Mouse (Mus musculus) heart, embryonic 14.5 days (tissue): Measurements from ENCODE around the gene Phf20. TPM values are rescaled to one million over a fixed set of nuclear protein-coding genes. Genes with fewer than 3 reads are reported as not detected.

ENCODE experiments used
- ATAC-seq: fragments of 200-750 bp; cut with Nextera tagmentation; 2 replicates; pipeline ENCODE4 v1.8.0; 2017; ENCODE audit warnings: low read depth, moderate TSS enrichment; ENCODE audit not compliant: insufficient number of reproducible peaks, insufficient read depth, low FRiP score
- H3K27ac ChIP-seq, 2 experiments: fragments of 200-500 bp in 1 of 2; fragments of 300-500 bp in 1 of 2; sonication (generic) in 1 of 2; replicated peaks in 1 of 2; 2 replicates each; pipeline ENCODE4 v1.5.1; 2012 to 2014; ENCODE audit warnings: low read depth in 2 of 2, low read length in 2 of 2, control low read depth in 1 of 2, mild to moderate bottlenecking in 1 of 2, mixed read lengths in 1 of 2; ENCODE audit not compliant: control insufficient read depth in 1 of 2, insufficient read depth in 1 of 2
- H3K27me3 ChIP-seq: fragments of 300-500 bp; sonication (generic); 2 replicates; pipeline ENCODE4 v1.6.1; 2014; ENCODE audit warnings: mild to moderate bottlenecking, low read length, control low read depth; ENCODE audit not compliant: control insufficient read depth, insufficient read depth
- H3K36me3 ChIP-seq: fragments of 300-500 bp; sonication (generic); 2 replicates; pipeline ENCODE4 v1.6.1; 2014; ENCODE audit warnings: mild to moderate bottlenecking, control low read depth, low read length, mixed read lengths; ENCODE audit not compliant: control insufficient read depth, insufficient read depth
- H3K4me1 ChIP-seq, 2 experiments: fragments of 200-500 bp in 1 of 2; fragments of 300-500 bp in 1 of 2; sonication (generic) in 1 of 2; 2 replicates each; pipeline ENCODE4 v1.6.1; 2012 to 2014; ENCODE audit warnings: low read length in 2 of 2, control low read depth in 1 of 2, mixed read lengths in 1 of 2; ENCODE audit not compliant: control insufficient read depth in 2 of 2, insufficient read depth in 2 of 2
- H3K4me2 ChIP-seq: fragments of 300-500 bp; sonication (generic); 2 replicates; pipeline ENCODE4 v1.6.1; 2014; ENCODE audit warnings: mild to moderate bottlenecking, low read length
- H3K4me3 ChIP-seq, 2 experiments: fragments of 200-500 bp in 1 of 2; fragments of 300-500 bp in 1 of 2; sonication (generic) in 1 of 2; 2 replicates each; pipeline ENCODE4 v1.5.1; 2012 to 2014; ENCODE audit warnings: low read length in 2 of 2, mild to moderate bottlenecking in 2 of 2, control low read depth in 1 of 2, low read depth in 1 of 2, moderate library complexity in 1 of 2; ENCODE audit not compliant: control insufficient read depth in 1 of 2, insufficient read depth in 1 of 2
- H3K9ac ChIP-seq: fragments of 300-500 bp; sonication (generic); 2 replicates; pipeline ENCODE4 v1.6.1; 2014; ENCODE audit warnings: mild to moderate bottlenecking, low read length
- H3K9me3 ChIP-seq: fragments of 300-500 bp; sonication (generic); 2 replicates; pipeline ENCODE4 v1.6.1; 2016; ENCODE audit warnings: low read length, control low read depth; ENCODE audit not compliant: control insufficient read depth
- WGBS: fragments of 180-500 bp; shearing (Covaris S2); extraction: QIAGEN DNeasy Blood & Tissue Kit; methylation state at CpG from one replicate; pipeline ENCODE4 v1.1.7; 2014; 5-methylcytosine and 5-hydroxymethylcytosine counted together
- polyA plus RNA-seq: library from polyadenylated mRNA; unstranded; fragments of >200 nt; fragmentation: Nextera tagmentation; extraction: Ambion mirVana; gene quantifications from 2 replicates; pipeline ENCODE4 v1.2.1, GENCODE M21; 2014

The Phf20 gene
- polyA plus RNA-seq, 1 experiment from 2014 or later = 44.6 TPM

DNA sequence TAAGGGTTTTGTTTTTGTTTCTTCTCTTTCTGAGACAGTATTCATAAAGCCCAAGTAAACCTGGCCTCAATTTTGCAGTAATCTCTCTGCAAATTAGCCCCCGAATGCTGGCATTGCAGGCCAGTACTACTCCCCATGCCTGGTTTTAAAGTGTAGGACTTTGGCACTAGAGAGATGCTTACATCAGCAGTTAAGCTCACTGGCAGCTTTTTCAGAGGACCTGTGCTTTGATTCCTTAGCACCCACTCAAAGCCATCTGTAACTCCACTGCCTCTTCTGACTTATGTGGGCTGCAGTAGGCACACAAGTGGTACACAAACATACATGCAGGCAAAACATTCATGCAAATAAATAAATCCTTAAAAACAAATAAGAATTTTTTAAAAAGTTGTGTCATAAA is 55.0 kb downstream of the Phf20 start:
- Histone ChIP-seq H3K9me3 (no peaks in the 10 kb centered on the region), H3K36me3 (peaks cover 68% of the 10 kb centered on the region), H3K4me3 (no peak overlapping the region), H3K4me1 (no peaks in the 10 kb centered on the region), H3K27me3 (no peaks in the 10 kb centered on the region), H3K4me2 (no peak overlapping the region), H3K9ac (no peak overlapping the region), H3K27ac (no peak overlapping the region)
- ATAC-seq = no peak
- WGBS = 94% methylated on average over 1 of the region's 1 CpGs

DNA sequence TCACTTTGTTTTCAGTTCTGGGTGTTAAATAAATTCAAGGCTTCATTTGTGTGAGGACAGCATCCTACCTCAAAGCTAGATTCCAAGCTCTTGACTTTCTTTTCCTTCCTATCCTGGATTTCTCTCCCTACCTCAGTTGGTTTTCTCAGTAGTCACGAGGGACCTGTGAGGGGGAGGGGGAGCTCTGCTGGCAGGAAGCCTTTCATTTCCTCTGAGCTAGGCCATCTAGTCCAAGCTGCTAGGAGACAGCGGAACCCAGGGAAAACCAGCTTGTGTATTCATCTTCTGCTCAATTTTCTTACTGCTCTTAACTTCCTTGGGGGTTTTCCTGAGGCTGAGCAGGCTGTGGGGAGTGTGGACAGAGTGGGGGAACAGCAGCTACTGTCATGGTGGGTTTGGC is 60.8 kb downstream of the Phf20 start:
- no peak overlapping the region for H3K9ac ChIP-seq
- WGBS = 34% methylated on average over 2 of the region's 2 CpGs
- H3K4me1 ChIP-seq = peaks cover 15 to 27% of the 10 kb centered on the region in 2 experiments
- no peak overlapping the region for H3K4me3 ChIP-seq
- no peak for ATAC-seq
- H3K4me2 ChIP-seq = no peak overlapping the region
- H3K9me3 ChIP-seq = no peaks in the 10 kb centered on the region
- H3K27ac ChIP-seq = peak overlapping the region; percentile 62 to 70
- H3K27me3 ChIP-seq = no peaks in the 10 kb centered on the region
- peaks cover 54% of the 10 kb centered on the region for H3K36me3 ChIP-seq

DNA sequence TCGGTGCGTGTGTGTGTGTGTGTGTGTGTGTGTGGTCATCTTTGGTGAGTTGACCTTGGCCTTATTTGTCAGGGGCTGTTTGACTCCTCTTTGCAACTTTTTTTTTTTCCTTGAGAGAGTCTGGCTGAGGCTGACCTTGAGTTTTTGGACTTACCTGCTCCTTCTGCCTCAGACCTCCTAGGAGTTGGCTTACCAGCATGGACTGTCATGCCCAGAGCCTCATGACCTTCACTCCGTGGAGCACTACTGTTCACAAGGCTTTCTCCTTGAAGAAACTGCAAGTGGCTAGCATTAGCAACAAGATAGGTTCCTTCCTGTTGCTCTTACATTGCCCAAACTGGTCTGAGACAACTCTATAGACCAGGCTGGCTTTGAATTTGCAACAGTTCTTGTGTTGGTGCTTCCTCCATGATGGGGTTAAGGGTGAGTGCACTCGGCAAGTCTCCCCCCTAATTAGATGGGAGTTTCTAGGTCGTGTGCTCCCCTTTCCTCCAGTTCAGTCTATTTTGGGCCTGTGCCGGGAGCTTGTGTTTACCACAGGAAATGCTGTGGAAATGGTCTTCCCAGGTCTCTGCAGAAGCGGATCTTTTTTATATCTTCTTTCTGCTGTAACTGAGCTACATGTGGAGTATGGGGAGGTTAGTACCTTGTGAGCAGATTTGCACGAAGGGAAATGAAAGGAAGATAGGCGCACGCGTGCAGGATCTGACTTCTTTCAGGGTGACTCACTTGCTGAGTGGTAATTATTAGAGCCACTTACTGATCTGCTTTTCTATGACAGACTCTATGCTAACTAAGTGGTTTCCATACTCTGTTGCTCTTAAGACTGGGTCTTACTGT is 61.9 kb downstream of the Phf20 start:
- WGBS = 45% methylated on average over 11 of the region's 11 CpGs
- Histone ChIP-seq H3K36me3 (peaks cover 53% of the 10 kb centered on the region), H3K27ac (peak overlapping the region; percentile 62 to 70), H3K9me3 (no peaks in the 10 kb centered on the region), H3K27me3 (no peaks in the 10 kb centered on the region), H3K4me2 (0 out of 2 replicates have a peak overlapping the region, but pooled peaks have one; percentile 2), H3K4me3 (no peak overlapping the region), H3K4me1 (peaks cover 15 to 27% of the 10 kb centered on the region in 2 experiments), H3K9ac (no peak overlapping the region)
- ATAC-seq = 0 out of 2 replicates have a peak, but pooled peaks have one; percentile 26

DNA sequence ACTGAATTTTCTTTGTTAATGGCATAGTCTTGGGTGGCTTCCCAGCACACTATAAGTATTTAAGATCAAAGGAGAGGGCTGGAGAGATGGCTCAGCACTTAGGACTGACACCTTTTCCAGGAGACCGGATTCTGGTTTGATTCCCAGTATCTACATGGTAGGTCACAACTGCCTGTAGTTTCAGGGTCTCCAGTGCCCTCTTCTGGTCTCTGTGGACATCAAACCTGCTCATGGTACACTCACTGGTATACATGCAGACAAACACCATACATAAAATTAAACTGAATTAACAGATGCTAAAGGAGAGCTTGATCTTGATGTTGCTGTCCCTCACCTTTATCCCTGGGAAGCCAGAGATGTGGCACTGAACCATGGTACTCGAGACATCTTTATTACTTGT is 64.7 kb downstream of the Phf20 start:
- Histone ChIP-seq H3K4me2 (no peak overlapping the region), H3K9ac (no peak overlapping the region), H3K4me1 (peaks cover 15 to 27% of the 10 kb centered on the region in 2 experiments), H3K9me3 (no peaks in the 10 kb centered on the region), H3K27me3 (no peaks in the 10 kb centered on the region), H3K4me3 (no peak overlapping the region), H3K36me3 (peaks cover 41% of the 10 kb centered on the region), H3K27ac (no peak overlapping the region)
- WGBS = 86% methylated on average over 2 of the region's 2 CpGs
- ATAC-seq = no peak

DNA sequence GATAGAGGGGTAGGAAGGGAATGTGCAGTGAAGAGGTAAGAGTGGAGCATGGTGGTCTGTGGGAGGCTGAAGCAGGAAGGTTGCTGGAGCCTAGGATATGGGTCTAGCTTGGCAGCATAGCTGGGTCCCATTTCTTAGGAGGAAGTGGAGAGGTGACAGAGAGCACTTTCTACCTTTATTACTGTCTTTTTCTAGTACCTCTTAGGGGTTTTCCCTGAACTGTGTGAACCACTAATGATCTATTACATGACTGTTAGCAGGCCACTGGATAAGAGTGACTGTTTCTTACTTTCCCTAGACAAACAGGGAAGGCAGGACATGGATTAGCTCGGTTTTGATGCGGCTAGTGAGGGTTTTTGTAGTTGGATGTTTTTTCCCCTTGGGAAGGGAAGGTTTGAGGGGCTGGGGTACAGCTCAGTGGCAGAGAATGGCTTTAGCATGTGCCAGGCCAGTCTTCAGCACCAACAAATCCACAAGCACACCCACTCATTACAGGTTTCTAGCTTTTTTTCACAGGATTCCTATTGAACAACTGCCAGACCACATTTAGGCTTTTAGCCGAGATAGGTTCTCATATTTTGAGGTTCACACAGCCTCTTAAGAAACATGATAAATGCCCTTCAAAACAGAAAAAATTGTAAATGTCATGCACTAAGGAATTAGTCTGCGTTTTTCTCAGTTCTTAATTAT is 67.1 kb downstream of the Phf20 start:
- no peak overlapping the region for H3K9ac ChIP-seq
- no peak overlapping the region for H3K27ac ChIP-seq
- no peaks in the 10 kb centered on the region for H3K27me3 ChIP-seq
- H3K36me3 ChIP-seq = peaks cover 52% of the 10 kb centered on the region
- WGBS = 85% methylated on average over 4 of the region's 4 CpGs
- no peak for ATAC-seq
- H3K9me3 ChIP-seq = no peaks in the 10 kb centered on the region
- no peak overlapping the region for H3K4me2 ChIP-seq
- H3K4me1 ChIP-seq = peaks cover 3 to 8% of the 10 kb centered on the region in 2 experiments
- no peak overlapping the region for H3K4me3 ChIP-seq

DNA sequence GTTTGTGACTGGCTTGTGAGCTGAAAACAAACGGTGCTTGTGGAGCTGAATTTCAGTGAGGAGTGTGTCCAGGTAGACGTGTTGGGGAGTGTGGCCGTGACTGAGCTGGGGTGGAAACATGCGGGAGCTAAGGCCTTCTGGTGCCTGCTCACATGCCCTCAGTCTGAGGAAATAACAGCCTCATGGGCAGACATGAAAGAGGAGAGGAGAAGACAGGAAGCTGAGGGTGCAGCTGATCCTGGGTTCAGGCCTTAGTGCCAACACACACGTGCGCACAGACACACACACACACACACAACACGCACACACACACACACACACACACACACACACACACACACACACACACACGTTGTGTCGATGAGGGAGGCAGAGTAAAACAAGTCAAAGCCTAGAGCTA is 71.4 kb downstream of the Phf20 start:
- Histone ChIP-seq H3K4me2 (no peak overlapping the region), H3K4me1 (no peaks in the 10 kb centered on the region), H3K4me3 (no peak overlapping the region), H3K9ac (no peak overlapping the region), H3K9me3 (no peaks in the 10 kb centered on the region), H3K36me3 (peaks cover 52% of the 10 kb centered on the region), H3K27ac (no peak overlapping the region), H3K27me3 (no peaks in the 10 kb centered on the region)
- WGBS = 93% methylated on average over 8 of the region's 9 CpGs
- no peak for ATAC-seq

DNA sequence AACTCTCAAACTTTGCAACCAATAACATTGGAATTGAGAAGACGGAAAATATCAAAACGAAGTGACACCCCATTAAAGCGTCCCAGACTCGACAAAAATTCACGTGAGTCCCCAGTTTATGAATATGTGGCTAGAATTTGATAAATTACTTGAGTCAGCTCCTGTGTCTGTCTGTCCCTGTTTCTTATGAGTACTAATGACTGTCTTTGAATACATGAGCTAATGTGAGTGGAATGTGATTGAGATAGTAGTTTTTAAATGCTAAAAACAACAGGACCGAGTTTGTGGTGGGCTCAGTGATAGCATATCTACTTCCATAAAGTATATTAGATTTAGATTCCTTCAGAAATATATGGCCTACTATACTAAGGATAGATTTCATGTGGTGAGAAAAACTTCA is 76.3 kb downstream of the Phf20 start:
- no peaks in the 10 kb centered on the region for H3K9me3 ChIP-seq
- peaks cover 62% of the 10 kb centered on the region for H3K36me3 ChIP-seq
- no peaks in the 10 kb centered on the region for H3K4me1 ChIP-seq
- no peak overlapping the region for H3K4me3 ChIP-seq
- no peaks in the 10 kb centered on the region for H3K27me3 ChIP-seq
- no peak overlapping the region for H3K27ac ChIP-seq
- no peak overlapping the region for H3K9ac ChIP-seq
- no peak for ATAC-seq
- no peak overlapping the region for H3K4me2 ChIP-seq
- WGBS = 73% methylated on average over 6 of the region's 6 CpGs
